Mouse (Mus musculus) spleen, adult 2 months (tissue): Measurements from ENCODE around the gene Tmem210.

Experiments used
- CTCF ChIP-seq: fragments of 200-500 bp; IDR thresholded peaks from 2 replicates; pipeline ENCODE4 v1.5.1; 2011; ENCODE audit warnings: mild to moderate bottlenecking, inconsistent platforms; ENCODE audit not compliant: insufficient read depth, insufficient read length, insufficient replicate concordance; ENCODE audit errors: extremely low read depth
- POLR2A ChIP-seq: fragments of 200-500 bp; IDR thresholded peaks from 2 replicates; pipeline ENCODE4 v1.6.1; 2011; ENCODE audit warnings: low read depth, low read length, inconsistent platforms

GRCm38 (mm10) chr2:25303931-25304656 is 16.1 kb downstream of the Tmem210 start:
- TF ChIP-seq CTCF, result no peak
- no peak for TF ChIP-seq POLR2A
